Mouse (Mus musculus) liver, embryonic 12.5 days (tissue): ENCODE data around the gene Ctnna3. TPM values are rescaled to one million over a fixed set of nuclear protein-coding genes. Genes with fewer than 3 reads are reported as not detected.
"Not testable (repeated sequence)": the region's sequence is repeated elsewhere in the genome, so short reads cannot be mapped to it uniquely, and the experiment has no call there.

Experiments used
- ATAC-seq: fragments of 200-750 bp; cut with Nextera tagmentation; 2 replicates; pipeline ENCODE4 v1.8.0; 2017; ENCODE audit warnings: moderate number of reproducible peaks, mild to moderate bottlenecking, moderate library complexity
- H3K27ac ChIP-seq: fragments of 300-500 bp; sonication (generic); 2 replicates; pipeline ENCODE4 v1.5.1; 2016; ENCODE audit warnings: mild to moderate bottlenecking
- H3K27me3 ChIP-seq: fragments of 300-500 bp; sonication (generic); replicated peaks from 2 replicates; pipeline ENCODE4 v1.6.1; 2016; ENCODE audit warnings: mild to moderate bottlenecking, moderate library complexity
- H3K36me3 ChIP-seq: fragments of 300-500 bp; sonication (generic); 2 replicates; pipeline ENCODE4 v1.6.1; 2016; ENCODE audit warnings: mild to moderate bottlenecking, moderate library complexity
- H3K4me1 ChIP-seq: fragments of 300-500 bp; sonication (generic); 2 replicates; pipeline ENCODE4 v1.6.1; 2016
- H3K4me2 ChIP-seq: fragments of 300-500 bp; sonication (generic); 2 replicates; pipeline ENCODE4 v1.6.1; 2016; ENCODE audit warnings: mild to moderate bottlenecking, moderate library complexity
- H3K4me3 ChIP-seq: fragments of 300-500 bp; sonication (generic); 2 replicates; pipeline ENCODE4 v1.5.1; 2016; ENCODE audit warnings: mild to moderate bottlenecking, moderate library complexity
- H3K9ac ChIP-seq: fragments of 300-500 bp; sonication (generic); 2 replicates; pipeline ENCODE4 v1.6.1; 2016; ENCODE audit warnings: mild to moderate bottlenecking, moderate library complexity
- H3K9me3 ChIP-seq: fragments of 300-500 bp; sonication (generic); replicated peaks from 2 replicates; pipeline ENCODE4 v1.6.1; 2016; ENCODE audit warnings: mild to moderate bottlenecking, moderate library complexity
- WGBS: fragments of 180-500 bp; shearing (Covaris S2); methylation state at CpG from one replicate; pipeline ENCODE4 v1.1.7; 2016; ENCODE audit not compliant: insufficient replicate concordance; 5-methylcytosine and 5-hydroxymethylcytosine counted together
- polyA plus RNA-seq: library from polyadenylated mRNA; unstranded; fragments of >200 nt; fragmentation: Nextera tagmentation; extraction: Ambion mirVana; gene quantifications from 2 replicates; pipeline ENCODE4 v1.2.1, GENCODE M21; 2016

The Ctnna3 gene
- polyA plus RNA-seq, 1 experiment from 2014 or later: 0.05 TPM

DNA sequence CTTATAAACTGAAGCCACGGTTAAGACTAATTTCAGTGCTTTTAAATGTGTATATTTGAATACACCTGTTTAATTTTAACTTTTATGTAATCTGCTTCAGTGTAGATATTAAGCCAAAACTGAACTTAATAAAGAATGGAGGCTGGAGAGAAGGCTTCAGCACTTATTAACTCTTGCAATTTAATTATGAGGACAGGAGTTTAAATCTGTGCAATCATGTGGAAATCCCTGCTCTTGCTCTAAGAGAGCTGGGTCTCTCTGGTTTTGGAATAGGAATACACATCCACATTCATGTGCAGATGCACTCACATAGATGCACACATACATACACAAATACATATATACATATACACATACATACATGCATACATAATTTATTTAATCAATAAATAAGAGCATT is 1468.8 kb downstream of the Ctnna3 start:
- H3K27ac ChIP-seq: no peak overlapping the region
- no peaks in the 10 kb centered on the region for H3K9me3 ChIP-seq
- no peaks in the 10 kb centered on the region for H3K4me1 ChIP-seq
- H3K36me3 ChIP-seq: no peaks in the 10 kb centered on the region
- no peak for ATAC-seq
- no peaks in the 10 kb centered on the region for H3K27me3 ChIP-seq
- H3K4me3 ChIP-seq: no peak overlapping the region
- 71% methylated on average over 1 of the region's 1 CpGs for WGBS
- no peak overlapping the region for H3K9ac ChIP-seq
- no peak overlapping the region for H3K4me2 ChIP-seq

DNA sequence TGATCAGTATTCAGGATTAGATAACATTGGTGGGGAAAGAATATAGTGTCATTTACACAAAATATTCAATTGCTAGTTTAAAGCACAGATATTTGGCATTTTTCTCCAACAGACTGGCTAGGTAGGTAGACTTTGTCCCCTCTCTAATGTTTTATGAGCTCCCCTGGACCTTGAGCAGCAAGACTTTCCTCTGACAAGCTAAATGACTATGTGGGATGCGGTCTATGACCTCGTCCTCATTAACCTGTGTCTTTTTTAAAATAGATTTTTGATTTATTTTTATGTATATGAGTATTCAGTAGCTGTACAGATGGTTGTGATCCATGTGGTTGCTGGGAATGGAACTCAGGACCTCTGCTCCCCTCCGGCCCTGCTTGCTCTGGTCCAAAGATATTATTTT is 1471.8 kb downstream of the Ctnna3 start:
- WGBS: 65% methylated on average over 3 of the region's 3 CpGs
- H3K9ac ChIP-seq: no peak overlapping the region
- no peaks in the 10 kb centered on the region for H3K27me3 ChIP-seq
- H3K36me3 ChIP-seq: no peaks in the 10 kb centered on the region
- no peaks in the 10 kb centered on the region for H3K9me3 ChIP-seq
- no peak for ATAC-seq
- no peak overlapping the region for H3K27ac ChIP-seq
- H3K4me3 ChIP-seq: no peak overlapping the region
- H3K4me1 ChIP-seq: no peaks in the 10 kb centered on the region
- H3K4me2 ChIP-seq: no peak overlapping the region

DNA sequence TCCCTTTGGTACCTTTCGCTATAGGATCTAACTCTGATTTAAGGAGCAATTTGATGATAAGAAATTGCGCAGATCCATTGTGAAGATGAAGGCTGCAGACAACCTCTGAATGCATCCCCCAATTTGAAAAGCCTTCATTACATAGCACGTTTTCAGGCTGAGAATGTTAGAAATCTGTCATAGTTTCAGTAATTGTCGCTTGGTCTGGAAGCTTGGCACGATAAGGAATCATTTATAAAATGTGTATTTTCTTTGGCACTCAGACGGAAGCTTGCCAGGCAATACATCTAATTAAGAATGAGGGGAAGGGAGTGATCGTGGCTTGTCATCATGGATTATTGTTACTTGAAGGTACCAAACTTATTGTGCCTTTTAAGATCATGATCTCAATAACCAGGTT is 1511.1 kb downstream of the Ctnna3 start:
- Histone ChIP-seq H3K9ac (no peak overlapping the region), H3K4me1 (no peaks in the 10 kb centered on the region), H3K4me2 (no peak overlapping the region), H3K9me3 (no peaks in the 10 kb centered on the region), H3K4me3 (no peak overlapping the region), H3K36me3 (no peaks in the 10 kb centered on the region), H3K27me3 (no peaks in the 10 kb centered on the region), H3K27ac (no peak overlapping the region)
- ATAC-seq: no peak
- WGBS: 60% methylated on average over 7 of the region's 7 CpGs

DNA sequence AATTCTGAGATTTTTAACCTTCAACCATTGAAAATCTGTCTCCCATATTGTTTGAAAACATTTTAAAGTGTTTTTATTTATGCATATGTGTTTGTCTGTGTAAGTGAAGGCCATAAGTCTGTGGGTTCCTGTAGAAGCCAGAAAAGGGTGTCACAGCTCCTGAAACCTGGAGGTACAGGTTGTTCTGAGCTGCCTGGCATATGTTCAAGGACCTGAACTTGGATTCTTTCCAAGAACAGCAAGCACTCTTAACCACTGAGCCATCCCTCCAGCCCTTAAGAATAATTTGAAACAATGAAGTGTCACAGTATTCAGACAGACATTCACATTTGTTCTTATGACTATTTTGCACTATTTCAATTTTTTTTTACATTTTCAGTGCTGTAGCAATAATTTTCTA is 1528.5 kb downstream of the Ctnna3 start:
- H3K27me3 ChIP-seq: no peaks in the 10 kb centered on the region
- H3K4me2 ChIP-seq: no peak overlapping the region
- no peak overlapping the region for H3K27ac ChIP-seq
- no peak for ATAC-seq
- no peaks in the 10 kb centered on the region for H3K36me3 ChIP-seq
- no peaks in the 10 kb centered on the region for H3K9me3 ChIP-seq
- H3K4me3 ChIP-seq: no peak overlapping the region
- no peak overlapping the region for H3K9ac ChIP-seq
- no peaks in the 10 kb centered on the region for H3K4me1 ChIP-seq

DNA sequence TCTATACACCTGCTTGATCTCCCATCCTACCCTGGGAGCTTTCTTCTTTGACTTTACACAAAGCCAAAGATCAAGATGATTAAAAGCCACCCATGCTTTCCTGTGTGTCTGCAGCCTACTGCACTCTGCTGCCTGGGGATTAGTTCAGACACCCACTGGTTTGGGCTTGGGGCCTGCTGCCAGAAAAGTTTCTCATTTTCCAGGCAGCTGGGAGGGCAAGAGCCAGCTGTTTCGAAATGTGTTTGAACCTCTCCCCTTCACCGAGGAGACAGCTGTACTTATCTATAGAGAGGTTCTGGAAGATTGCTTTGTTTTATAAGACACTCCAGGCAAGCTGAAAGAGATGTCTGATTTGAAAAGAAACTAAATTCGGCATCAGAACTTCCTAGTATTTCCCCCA is 1563.0 kb downstream of the Ctnna3 start:
- no peaks in the 10 kb centered on the region for H3K36me3 ChIP-seq
- H3K27me3 ChIP-seq: no peaks in the 10 kb centered on the region
- ATAC-seq: no peak
- no peak overlapping the region for H3K27ac ChIP-seq
- H3K9me3 ChIP-seq: no peaks in the 10 kb centered on the region
- no peak overlapping the region for H3K9ac ChIP-seq
- no peak overlapping the region for H3K4me3 ChIP-seq
- H3K4me1 ChIP-seq: no peaks in the 10 kb centered on the region
- no peak overlapping the region for H3K4me2 ChIP-seq
- WGBS: 60% methylated on average over 3 of the region's 3 CpGs

DNA sequence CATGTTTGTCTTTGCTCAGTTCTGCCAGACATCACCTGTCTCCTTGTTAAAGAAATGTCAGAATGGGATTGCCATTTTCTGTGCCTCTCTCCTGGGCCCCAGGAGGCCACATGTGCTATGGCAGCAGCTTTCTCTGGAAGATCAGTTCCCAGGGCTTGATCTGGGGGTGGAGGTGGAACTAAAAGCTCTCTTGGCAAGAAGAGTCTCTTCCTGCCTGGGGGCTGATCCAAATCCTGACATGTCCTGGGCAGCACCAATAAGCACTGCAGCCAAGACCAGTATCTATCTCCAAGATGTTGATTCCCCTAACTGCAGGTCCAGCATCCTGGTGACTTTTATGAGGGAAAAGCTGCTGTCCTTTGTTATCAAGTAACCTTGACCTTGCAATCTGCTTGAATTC is 1583.6 kb downstream of the Ctnna3 start:
- Histone ChIP-seq H3K27ac (no peak overlapping the region), H3K27me3 (no peaks in the 10 kb centered on the region), H3K4me2 (no peak overlapping the region), H3K36me3 (no peaks in the 10 kb centered on the region), H3K9me3 (no peaks in the 10 kb centered on the region; the same call in none of the 2 replicates), H3K4me1 (no peaks in the 10 kb centered on the region), H3K9ac (no peak overlapping the region), H3K4me3 (no peak overlapping the region)
- ATAC-seq: no peak

DNA sequence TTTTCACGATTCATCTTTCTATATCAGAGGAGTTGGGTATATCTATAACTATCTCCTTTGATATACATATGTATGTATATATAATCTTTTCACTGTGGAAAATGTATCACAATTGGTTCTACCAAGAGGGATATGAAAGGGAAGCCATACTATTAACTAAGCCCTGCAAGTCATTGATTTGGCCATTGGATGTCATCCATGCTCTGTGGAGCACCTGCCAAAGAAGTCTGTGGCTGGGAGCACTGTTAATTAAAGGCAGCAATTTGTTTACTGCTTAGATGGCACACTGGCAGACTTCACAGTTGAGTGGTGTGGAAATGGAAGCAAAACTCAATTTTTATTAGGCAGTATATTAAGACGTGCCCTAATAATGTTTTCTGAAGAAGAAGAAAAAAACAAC is 1592.8 kb downstream of the Ctnna3 start:
- Histone ChIP-seq H3K9ac (no peak overlapping the region), H3K27ac (no peak overlapping the region), H3K4me3 (no peak overlapping the region), H3K4me1 (no peaks in the 10 kb centered on the region), H3K4me2 (no peak overlapping the region), H3K36me3 (no peaks in the 10 kb centered on the region), H3K9me3 (no peaks in the 10 kb centered on the region), H3K27me3 (no peaks in the 10 kb centered on the region)
- ATAC-seq: no peak
- 70% methylated on average over 2 of the region's 2 CpGs for WGBS

DNA sequence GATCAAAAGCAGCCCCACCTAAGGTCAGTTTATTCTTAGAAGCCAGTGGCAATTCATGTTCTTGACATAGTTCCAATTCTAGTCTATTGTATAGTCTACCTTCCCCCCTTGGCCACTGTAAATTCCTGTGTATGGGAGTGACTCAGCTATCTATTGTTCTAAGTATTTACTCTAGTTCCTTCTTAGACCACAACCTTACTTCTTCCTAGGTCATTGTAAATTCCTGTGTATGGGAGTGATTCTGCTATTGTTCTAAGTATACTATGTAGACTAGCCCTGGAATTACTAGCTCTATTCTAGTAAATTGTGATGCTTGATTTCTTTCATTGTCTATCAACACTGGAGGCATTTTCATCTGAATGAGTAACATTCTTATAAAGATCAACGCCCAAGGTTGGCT is 1603.6 kb downstream of the Ctnna3 start:
- H3K36me3 ChIP-seq, H3K4me1 ChIP-seq, H3K4me3 ChIP-seq, H3K27ac ChIP-seq, H3K9ac ChIP-seq, H3K9me3 ChIP-seq, H3K4me2 ChIP-seq, ATAC-seq, H3K27me3 ChIP-seq: not testable (repeated sequence)
- WGBS: 61% methylated on average over 1 of the region's 1 CpGs

Other genes starting within 250 kb of the Ctnna3 start
- gene Mypn, start 226.1 kb upstream of the Ctnna3 start, polyA plus RNA-seq: 0.02 and 0.07 TPM in 2 replicates
- gene Herc4, start 186.3 kb upstream of the Ctnna3 start, polyA plus RNA-seq: 36.3 and 38.4 TPM in 2 replicates
- gene Sirt1, start 48.4 kb upstream of the Ctnna3 start, polyA plus RNA-seq: 6.0 and 7.5 TPM in 2 replicates
- gene Dnajc12, start 47.7 kb upstream of the Ctnna3 start, polyA plus RNA-seq: 13.0 and 14.2 TPM in 2 replicates
- not detected in 2 replicates for gene Gm7075, start 8.3 kb upstream of the Ctnna3 start, polyA plus RNA-seq